Mouse (Mus musculus) heart, postnatal 0 days (tissue): ENCODE measurements around the gene Tgm5.

Experiments
- CTCF ChIP-seq: IDR thresholded peaks from 2 replicates; pipeline ENCODE4 v1.5.1; 2016; ENCODE audit warnings: antibody characterized with exemption, control low read depth, low read depth
- EP300 ChIP-seq: IDR thresholded peaks from 2 replicates; pipeline ENCODE4 v1.6.1; 2016; ENCODE audit warnings: antibody characterized with exemption, low read depth

DNA sequence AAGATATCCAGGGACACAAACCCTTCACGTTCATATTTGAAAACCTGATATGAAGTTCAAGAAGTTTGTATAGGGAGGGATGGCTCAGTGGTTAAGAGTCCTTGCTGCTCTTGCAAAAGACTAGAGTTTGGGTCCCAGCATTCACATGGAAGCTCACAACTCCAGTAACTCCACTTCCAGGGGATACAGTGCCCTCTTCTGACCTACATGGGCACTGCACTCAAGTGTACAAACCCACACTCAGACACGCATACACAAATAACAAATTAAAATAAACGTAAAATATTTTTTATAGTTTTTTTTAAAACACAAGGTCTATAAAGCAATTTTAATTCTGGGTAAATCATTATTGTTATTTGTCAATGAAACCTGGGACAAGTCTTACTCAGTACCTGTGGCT lies 2.9 kb upstream of the Tgm5 start:
- TF ChIP-seq CTCF (no peak), EP300 (no peak)
